Mouse (Mus musculus) testis, postnatal 10 days (tissue): ENCODE data around the gene Chst2.

Experiments used
- DNase-seq: peaks from one replicate; pipeline ENCODE4 v3.0.0; 2021; ENCODE audit warnings: low spot score

Chst2 gene

DNA sequence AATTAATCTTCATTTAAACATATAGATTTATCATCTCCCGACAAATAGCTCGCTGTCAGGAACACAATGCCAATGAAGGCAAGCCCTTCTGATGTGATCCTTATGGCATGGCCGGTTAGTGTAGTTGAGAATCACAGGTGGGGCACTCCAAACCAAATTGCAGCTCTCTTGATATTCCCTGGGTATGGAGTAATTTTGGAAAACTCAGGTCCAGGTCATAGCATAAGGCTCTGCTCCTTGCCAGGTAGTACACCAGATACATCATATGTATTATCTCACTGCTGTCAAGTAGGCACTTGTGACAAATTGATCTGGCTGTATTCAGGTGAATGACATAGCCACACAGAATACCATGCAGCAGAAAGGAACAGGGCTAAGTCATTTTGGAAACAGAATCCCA lies 40.6 kb downstream of the Chst2 start:
- no peak for DNase-seq

DNA sequence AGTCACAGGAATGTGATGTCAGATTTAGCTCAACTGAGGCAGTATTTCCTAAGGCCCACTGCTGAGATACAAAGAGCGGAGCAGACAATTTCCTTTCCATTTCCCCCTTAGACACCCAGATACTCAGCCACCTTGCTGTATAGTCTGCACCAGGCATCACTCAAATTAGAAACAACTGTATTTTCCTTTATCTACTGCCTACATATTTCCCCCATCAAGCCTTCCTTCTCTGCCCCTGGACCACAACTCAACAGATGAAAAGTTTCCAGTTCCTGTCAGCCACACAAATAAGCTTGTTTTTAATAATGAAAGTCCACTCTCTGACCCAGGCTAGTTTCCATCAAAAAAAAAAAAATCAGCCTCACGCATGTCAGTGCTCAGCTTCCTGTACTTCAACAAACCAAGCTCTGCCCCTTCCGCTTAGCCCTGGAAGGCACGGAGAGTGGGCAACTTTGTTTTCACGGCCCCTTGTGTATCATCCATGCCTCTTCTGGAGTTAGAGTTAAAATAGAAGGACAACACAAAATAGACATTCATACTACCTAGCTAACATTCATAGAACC lies 52.6 kb downstream of the Chst2 start:
- DNase-seq: no peak

- no peak for DNase-seq
Measured at GRCm38 (mm10) chr9:95351968-95352367, 54.6 kb downstream of the Chst2 start.

- no peak for DNase-seq
Measured at GRCm38 (mm10) chr9:95350550-95350949, 56.0 kb downstream of the Chst2 start.
